Mouse (Mus musculus) naive thymus-derived CD4-positive, alpha-beta T cell, adult 2 months (primary cell): ENCODE results near the gene Timm8a1.
A peak's percentile ranks its signal among the peaks of the same experiment; 100 is the strongest.

Experiments used
- DNase-seq: peaks from one replicate; pipeline ENCODE4 v3.0.0-alpha.2; 2011; ENCODE audit warnings: low read depth

Timm8a1 gene

DNA sequence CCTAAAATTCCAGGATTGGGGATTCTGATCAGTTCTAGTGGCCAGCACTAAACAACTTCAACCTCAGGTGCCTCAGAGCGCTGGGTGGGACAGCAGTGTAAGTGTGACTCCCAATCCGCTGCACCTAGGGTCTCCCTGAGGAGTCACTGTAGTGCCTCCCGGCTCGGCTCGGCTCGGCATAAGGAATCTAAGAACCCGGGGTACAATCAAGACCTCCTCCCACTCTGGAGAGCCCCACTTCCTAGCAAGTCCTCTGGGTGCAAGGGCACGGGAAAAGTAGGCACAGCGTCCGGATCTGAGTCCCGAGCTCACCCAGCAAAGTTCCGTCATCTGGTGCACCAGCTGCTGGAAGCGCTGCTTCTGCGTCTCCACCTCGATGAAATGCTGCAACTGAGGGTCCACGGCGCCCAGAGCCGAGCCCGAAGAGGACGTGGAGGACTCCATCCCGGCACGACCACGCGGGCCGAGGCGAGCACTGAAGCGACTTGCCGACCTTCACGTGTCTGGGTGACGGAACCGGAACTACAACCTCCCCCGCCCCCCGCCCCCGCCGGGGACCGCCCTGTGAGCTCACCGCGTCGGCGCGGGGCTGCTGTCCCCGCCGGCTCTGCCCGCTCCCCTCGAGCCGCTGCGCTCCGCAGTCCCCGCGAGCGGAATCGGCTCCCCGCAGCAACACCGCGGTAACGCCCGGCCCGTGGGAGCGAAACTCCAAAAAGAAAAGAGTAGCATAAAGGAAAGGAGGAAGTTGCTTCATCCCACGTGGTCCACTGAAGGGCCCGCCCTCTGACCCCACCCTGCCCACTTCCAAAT is at the start of gene Timm8a1:
Gene Timm8a1 (minus strand): TSS at position 721 of the 810 bp plus-strand sequence.
- peak; percentile 79 for DNase-seq

DNA sequence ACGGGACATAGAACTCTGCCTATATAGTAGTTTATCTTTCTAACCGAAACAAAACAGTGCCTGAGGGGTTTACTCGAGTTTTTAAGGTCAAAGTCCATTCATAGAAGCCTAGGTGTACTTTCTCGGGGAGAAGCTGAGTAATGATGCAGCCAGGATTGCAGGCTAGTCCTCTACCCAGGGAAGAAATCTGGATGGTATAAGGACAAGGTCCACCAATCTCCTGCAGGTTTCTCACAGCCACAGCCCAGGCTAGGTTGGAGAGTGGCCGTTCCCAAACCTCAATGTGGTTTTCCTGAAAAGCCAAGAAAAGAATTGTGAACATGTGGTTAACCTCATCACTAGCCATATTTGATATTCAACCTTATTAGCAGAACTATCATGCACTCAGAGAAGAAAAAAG is 48.2 kb upstream of the Timm8a1 start:
- no peak for DNase-seq

DNA sequence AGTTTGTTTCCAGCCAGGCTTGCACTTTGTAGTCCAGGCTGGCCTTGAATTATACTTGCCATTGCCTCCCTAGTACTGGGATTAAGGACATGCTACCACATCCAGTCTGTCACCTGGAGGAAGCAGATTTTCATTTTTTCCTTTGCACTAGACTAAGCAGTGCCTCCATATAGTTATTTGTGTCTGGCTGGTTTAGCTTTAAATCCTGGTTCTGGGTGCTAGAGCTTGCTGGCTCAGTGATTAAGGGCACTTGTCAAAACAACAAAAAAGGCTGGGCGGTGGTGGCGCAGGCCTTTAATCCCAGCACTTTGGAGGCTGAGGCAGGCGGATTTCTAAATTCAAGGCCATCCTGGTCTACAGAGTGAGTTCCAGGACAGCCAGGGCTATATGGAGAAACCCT is 47.3 kb upstream of the Timm8a1 start:
- DNase-seq = no peak

DNA sequence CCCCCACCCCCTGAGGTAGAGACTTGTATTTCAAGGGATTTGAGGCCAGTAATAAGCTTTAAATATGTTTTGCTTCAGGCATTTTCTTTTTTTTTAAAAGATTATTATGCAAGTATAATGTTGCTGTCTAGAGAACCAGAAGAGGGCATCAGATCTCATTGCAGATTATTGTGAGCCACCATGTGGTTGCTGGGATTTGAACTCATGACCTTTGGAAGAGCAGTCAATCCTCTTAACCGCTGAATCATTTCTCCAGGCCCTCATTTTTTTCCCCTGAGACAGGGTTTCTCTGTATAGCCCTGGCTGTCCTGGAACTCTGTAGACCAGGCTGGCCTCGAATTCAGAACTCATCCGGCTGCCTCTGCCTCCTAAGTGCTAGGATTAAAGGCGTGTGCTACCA is 46.6 kb upstream of the Timm8a1 start:
- no peak for DNase-seq

DNA sequence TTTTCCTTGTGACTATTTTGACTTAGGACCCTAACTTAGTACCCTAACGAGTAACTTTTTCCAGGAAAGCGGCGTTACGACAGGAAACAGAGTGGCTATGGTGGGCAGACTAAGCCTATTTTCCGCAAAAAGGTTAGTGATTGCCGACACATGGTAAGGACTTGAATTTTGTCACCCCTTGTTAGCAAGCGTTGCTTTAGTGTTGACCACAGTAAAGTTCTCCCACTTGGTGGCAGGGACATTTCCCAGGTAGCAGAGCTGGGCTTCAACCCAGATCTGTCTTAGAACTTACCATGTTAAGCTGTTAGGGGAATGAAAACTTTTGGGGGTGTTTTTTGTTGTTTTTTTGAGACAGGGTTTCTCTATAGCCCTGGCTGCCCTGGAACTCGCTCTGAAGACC is 44.8 kb upstream of the Timm8a1 start:
- no peak for DNase-seq

DNA sequence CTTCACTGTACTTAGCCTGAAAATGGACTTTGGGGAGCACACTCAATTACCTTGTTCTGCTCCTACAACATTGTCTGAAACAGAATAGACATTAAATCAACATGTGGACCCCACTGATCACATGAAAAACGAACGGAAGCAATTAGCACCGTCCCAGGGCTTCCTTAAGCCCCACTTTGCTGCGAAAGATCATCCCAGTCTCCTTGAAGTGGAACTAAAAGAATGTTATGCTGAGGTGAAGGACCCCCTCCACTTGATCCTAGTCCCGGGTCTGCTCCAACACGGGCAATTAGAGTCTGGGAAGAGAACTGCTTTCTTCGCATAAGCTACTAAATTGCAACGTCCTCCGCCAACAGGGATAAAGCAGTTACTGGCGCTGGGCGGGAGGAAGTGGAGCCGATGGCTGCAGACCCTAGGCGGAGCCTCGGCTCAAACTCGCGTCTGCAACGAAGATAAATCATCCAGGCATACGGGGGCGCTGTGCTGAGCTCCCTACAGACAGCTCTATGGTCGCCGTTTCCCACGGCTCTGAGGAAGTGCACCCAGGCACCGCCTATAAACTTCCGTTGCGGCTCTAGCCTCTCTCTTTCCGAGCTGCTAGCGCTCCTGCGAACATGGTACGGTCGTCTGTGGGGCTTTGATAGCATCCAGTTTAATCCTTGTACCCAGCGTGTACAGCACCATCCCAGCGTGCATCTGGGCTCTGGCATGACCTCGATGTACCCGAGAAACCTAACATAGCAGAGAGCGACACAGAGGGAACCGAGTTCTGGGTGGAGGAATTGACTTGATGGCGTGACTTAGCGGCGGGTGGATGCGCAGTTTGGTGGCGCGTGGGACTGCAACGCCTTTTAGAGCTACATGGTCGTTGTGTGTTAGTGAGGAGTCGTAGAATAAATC is 43.7 kb upstream of the Timm8a1 start, which contains the start of gene Rpl36a:
Gene Rpl36a (plus strand): TSS at position 552 of the 900 bp plus-strand sequence.
- DNase-seq = peak; percentile 93

DNA sequence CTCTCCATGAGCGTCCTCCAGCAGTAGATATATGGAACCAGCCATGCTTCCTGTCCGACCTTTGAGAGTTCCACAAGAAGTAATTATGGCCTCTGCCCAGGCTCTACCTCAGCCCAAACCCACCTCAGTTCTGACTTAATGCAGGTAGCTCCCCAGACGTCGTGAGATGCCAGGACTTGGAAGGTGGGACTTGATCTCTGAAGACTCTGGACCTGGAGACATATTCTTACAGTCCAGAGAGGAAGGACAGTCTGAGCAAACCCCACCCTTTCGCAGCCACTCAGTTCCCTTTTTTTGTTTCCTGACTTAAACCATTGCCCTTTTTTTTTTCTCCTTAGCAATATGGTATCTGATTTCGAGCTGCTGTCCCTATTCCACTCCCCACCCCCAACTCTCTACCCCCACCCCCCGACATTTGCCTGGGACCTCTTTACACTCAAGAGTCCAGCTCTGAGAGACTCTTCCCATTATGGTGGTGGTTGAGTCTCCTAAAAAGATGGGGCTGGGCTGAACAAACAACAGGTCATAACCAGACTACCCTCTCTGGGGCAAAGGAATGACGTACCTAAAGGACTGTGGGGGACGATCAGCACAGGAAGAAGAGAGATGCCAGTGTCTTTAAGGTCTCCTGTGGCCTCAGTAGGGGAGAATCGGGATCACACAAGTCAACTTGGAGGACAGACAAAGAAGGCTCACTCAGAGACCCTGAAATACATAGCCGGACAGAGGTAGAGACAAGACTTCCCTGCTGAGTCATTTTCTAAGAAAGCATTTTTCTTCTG is 41.4 kb upstream of the Timm8a1 start, which contains the start of gene Btk:
Gene Btk (minus strand): TSS at position 683 of the 782 bp plus-strand sequence.
- no peak for DNase-seq

DNA sequence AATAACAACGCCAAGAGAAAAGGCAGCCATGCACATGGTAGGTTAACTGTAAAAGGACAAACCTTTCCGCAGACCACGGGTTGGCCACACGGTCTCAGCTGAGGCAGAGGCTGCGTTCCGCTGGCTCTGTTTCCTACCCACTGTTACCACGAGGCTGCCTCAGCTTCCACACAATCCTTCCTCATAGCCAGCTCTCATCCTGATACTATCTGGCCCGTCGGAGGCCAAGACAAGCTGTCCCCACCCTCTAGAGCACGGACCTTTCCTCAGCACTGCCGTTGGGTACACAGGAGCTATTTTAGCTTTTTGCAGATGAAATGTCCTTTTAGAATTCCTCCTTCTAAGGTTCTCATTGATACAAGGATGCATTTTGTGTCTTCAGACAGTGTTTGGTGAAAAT is 40.6 kb upstream of the Timm8a1 start:
- no peak for DNase-seq

DNA sequence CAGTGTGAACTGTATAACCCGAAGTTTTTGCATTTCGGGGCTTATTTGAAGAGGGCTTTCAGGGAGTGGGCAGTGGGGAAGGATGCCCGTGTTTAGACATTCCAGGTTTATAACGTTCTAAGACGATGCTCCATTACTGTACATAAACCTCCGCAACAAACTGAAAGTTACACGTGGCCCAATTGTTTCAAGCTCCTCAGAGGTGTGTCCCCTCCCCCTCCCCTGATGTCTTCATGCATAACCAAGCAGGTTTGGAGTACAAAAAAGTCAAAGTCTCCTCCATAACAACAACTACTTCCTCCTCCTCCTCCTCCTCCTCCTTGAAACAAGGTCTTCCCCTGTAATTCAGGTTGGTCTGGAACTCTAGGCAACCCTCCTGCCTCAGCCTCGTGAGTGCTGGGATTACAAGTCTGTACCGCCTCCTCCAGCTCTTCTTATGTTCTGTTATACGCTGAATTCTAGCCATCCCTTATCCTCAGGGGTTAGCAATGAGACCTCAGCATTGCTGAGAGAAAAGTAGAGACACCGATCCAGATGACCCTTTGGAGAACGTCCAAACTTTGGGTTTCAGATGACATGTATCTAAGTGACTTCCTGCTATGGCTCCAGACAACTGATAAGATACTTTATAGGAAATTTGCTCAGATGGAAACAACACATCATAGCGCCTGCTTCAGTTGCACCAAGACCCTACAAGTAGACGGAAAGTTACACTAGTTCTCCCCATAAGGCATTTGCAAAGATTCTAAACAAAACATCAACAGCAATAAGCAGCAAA is 39.1 kb upstream of the Timm8a1 start:
- DNase-seq = no peak

DNA sequence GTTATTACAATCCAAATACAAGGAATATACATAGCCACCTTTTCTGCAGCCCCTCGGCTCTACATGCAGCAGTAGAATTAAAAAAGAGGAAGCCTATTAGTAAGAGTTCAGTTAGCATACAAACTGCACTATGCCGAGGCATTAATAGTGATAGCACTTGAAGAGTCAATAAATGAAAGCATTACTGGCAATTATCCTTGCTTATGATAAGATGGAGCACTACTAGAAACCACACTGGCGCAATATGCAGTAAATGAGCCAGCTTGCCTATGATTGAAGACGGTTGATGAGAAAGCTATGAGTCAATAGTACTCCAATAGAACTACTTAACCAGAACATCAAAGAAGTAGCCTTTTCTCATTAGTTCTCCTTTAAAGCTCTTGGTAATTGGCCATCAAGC is 36.2 kb upstream of the Timm8a1 start:
- DNase-seq = no peak

DNA sequence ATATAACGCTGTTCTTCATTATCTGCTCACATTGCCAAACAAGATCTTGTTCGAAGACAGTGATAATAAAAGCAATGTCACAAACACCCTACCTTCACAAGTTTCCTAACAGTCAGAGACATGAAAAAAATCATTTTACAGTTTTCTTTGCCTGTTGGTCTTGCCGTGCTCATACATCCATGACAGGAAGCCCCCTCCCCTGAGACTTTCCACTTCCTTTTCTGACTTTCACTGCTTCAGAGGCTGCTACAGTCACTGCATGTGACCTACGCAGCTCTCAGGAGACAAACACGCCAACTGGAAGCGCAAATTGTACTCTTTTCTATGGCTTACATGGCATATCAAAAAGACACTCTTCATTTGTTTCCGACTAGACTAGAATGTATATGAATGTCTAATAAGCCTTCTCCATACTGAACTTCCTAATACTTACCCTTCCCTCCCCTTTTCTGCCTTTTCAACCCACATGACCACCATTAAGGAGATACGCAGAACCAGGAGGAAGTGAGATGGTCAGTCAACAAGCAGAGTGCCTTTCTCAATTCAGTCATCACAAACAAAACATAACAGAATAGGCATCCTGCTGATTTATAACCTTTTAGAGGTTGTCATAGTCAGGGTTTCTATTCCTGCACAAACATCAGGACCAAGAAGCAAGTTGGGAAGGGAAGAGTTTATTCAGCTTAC is 25.0 kb upstream of the Timm8a1 start:
- DNase-seq = peak; percentile 73

DNA sequence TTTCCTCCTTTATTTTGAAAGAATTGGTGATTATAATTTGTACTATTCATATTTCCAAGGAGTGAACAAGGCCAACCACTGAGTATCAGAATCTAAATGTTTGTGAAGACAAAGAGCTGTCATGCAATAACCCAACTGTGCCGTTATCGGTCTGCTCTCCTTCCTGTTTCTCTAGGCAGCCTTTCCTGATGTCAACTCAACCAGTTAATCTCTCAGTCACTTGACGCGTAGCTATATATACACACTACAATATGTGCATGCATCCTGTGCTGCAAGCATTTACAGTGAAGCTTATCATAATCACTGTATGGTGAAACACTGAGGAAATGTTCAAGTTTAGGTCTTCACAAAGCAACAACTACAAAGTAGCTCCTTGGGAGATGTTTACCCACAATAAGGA is 22.7 kb upstream of the Timm8a1 start:
- DNase-seq = no peak

DNA sequence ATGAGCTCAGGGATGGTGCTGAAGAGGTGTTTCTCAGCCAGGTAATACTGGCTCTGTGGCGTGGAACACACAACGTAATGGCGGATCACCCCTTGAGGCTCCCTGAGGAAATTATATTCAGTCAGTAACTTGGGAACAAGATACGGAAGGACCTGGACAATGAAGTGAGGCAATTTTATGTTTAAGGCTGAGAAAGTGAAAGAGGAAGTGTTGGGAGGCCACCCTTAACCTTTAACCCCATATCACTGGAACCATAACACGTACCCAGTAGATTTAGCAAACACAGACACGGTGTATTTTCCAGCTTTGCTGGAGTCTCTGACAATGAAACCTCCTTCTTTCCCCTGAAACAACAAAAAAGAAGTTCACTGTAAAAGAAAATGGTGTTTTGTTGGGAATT is 12.8 kb upstream of the Timm8a1 start:
- no peak for DNase-seq

DNA sequence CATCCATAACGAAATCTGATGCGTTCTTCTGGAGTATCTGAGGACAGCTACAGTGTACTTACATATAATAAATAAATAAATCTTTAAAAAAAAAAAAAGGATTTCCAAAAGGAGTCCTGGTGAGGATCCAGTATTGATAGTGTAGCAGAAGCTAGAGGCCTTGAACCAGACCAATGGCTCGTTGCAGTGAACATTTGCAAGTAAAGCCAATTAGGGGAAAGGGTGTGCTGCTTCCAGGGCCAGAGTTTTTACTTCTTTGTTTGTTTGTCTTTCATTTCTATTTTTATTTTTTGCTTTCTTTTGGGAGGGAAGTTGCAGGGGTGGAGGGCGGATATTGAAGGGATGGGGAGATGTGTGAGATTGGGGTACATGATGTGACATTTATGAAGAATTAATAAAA is 11.7 kb upstream of the Timm8a1 start:
- no peak for DNase-seq

DNA sequence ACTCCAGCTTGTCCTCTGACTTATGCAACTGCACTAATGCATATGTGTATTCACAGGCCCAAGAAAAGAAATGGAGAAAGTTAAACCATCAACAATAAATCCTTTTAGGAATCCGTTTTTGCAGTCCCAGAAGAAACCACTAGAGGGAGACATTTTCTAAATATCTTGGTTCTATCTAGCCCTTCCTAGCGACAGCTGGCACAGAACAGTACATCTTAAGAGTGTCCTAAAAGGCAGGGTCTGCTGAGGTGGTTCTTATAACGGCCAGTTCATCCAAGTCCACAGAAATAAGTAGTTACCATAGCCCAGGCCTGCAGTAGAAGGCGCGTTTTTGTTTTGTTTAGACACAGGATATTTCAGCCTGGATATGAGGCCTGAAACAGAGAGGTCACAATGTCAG is 9.2 kb upstream of the Timm8a1 start:
- peak; percentile 73 for DNase-seq

DNA sequence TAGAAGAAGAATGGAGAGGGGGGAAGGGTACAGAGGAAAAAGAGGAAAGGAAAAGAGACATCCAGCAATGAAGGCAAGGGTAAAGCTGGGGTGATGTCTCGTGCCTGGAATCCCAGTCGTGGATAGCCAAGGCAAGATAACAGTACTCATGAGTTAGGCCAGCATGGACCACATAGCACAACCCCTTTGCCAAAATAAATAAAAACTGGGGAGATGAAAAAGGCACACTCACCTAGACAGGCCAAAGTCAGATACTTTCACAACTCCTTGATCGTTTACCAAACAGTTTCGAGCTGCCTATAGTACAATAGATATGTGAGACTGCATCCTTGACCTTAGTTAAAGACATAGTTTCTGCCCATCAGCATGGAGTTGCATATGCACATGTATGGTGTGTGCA is 5.7 kb upstream of the Timm8a1 start:
- no peak for DNase-seq

DNA sequence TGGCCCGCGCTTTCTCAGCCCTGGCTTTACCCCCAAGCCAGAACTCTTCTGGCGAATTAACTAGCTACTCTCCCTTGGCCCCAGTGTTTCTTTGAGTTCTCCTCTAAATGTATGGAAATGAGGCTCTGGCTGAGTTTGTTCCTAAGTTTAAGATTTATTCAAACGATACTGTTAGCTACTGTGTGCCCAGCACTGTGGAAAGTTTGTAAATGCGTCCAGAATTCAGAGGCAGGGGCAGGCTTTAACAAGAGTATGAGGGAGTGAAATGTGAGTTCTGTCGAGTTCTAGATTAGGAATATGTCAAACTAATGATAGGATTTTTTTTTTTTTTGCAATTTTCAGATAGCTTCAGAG is 267 bp upstream of the Timm8a1 start:
- no peak for DNase-seq

DNA sequence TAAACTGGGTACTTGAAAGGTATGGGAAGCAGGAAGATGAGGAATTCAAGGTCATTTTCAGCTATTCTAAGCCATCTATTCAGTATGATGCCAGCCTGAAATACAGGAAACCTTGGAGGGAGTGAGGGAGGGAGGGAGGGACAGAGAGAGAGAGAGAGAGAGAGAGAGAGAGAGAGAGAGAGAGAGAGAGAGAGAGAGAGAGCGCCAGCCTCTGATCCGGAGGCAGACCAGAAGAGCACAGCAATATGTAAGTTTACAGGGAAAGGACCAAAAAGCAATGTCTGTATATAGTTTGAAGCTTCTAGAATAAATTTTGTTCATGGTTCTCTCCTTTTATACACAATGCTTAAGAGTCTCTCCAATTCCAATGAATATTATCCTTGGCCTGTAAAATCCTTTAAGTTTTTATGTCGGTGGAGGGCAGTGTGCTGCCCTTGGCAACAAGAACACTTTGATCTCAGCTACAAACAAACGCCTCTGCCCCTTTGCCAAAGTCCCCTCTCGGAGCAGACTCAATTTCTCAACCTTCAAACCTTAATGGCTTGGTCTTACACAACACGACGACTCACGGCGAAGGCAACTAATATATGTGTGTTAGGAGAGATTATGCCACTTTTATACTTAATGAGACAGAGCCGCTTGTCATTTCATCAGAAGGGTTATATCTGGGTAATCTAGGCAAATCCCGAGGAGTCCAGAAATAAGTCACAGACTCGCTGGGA is 1.1 kb downstream of the Timm8a1 start:
- peak; percentile 39 for DNase-seq

DNA sequence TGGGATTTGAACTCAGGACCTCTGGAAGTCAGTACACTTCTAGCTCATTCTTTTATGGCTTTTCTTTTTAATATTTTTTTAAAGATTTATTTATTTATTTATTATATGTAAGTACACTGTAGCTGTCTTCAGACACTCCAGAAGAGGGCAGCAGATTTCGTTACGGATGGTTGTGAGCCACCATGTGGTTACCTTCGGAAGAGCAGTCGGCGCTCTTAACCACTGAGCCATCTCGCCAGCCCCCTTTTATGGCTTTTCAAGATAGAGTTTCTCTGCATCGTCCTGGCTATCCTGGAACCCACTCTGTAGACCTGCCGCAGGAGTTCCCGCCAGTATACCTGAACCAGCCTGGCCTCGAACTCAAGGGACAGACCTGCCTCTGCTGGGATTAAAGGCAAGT is 1.9 kb downstream of the Timm8a1 start:
- peak; percentile 68 for DNase-seq

DNA sequence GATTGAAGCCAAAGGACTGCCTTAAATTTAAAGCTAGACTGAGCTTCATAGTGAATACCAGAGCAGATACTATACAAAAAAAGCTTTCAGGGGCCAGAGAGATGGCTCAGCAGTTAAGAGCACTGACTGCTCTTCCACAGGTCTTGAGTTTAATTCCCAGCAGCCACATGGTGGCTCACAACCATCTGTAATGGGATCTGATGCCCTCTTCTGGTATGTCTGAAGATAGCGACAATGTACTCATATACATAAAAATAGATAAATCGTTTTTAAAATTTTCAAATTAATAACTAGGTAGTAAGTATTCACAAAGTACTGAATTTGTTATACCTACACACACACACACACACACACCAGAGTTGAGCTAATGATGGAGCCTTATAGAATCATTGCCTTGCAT is 8.3 kb downstream of the Timm8a1 start:
- DNase-seq = no peak
